Mouse (Mus musculus) C2C12 (cell line): ENCODE measurements around the gene Serpinf1.

Experiments used
- CEBPB ChIP-seq: IDR thresholded peaks from one replicate; pipeline ENCODE4 v1.6.1; 2011; ENCODE audit warnings: low read depth, mild to moderate bottlenecking, control low read depth, moderate library complexity
- CTCF ChIP-seq: IDR thresholded peaks from one replicate; pipeline ENCODE4 v1.5.1; 2011; ENCODE audit not compliant: control insufficient read depth, insufficient read depth, insufficient read length
- MAX ChIP-seq: IDR thresholded peaks from one replicate; pipeline ENCODE4 v1.6.1; 2011; ENCODE audit warnings: mild to moderate bottlenecking, control low read depth
- MYOD1 ChIP-seq: IDR thresholded peaks from one replicate; pipeline ENCODE4 v1.6.1; 2011; ENCODE audit warnings: low read depth; ENCODE audit not compliant: control insufficient read depth, insufficient read length
- MYOG ChIP-seq: IDR thresholded peaks from one replicate; pipeline ENCODE4 v1.6.1; 2011; ENCODE audit not compliant: control insufficient read depth, insufficient read length; ENCODE audit errors: extremely low read depth
- USF1 ChIP-seq: IDR thresholded peaks from one replicate; pipeline ENCODE4 v1.6.1; 2011; ENCODE audit warnings: low read depth, mild to moderate bottlenecking, control low read depth, moderate library complexity

- TF ChIP-seq MAX: peak; percentile 70
- TF ChIP-seq CTCF: no peak
- no peak for TF ChIP-seq USF1
- TF ChIP-seq CEBPB: no peak
- TF ChIP-seq MYOD1: peak; percentile 41
- no peak for TF ChIP-seq MYOG
Measured at GRCm38 (mm10) chr11:75462865-75463336, 40.4 kb upstream of the Serpinf1 start.
